Mouse (Mus musculus) testis, postnatal 10 days (tissue): ENCODE measurements at regions not wholly inside any gene's neighbourhood (a gene's known extent, or its start where the extent isn't known, plus 50 kb on each side); places are given as distances from the start of the nearest gene placed in this dataset.

ENCODE experiments used
- DNase-seq: peaks from one replicate; pipeline ENCODE4 v3.0.0; 2021; ENCODE audit warnings: low spot score

DNA sequence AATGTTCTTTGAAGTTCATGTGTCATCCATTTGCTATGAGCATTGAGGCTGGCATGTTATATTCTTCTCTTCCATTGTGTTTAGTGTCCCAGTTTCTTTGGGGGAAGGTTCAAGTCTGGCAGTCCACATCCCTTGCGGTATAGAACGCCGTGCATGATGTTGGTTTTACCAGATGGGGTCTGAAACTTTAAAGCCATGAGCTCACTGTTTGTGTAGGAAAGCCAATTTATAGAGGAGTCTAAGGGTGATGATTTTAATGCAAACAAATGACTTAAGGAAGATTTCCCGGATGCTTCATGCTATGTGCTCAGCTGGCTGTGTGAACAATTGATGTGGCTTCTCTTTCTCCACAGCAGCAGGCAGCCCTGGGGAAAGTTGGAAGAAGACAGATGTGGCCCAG is 104.0 kb upstream of the Hey2 start:
- DNase-seq: no peak

DNA sequence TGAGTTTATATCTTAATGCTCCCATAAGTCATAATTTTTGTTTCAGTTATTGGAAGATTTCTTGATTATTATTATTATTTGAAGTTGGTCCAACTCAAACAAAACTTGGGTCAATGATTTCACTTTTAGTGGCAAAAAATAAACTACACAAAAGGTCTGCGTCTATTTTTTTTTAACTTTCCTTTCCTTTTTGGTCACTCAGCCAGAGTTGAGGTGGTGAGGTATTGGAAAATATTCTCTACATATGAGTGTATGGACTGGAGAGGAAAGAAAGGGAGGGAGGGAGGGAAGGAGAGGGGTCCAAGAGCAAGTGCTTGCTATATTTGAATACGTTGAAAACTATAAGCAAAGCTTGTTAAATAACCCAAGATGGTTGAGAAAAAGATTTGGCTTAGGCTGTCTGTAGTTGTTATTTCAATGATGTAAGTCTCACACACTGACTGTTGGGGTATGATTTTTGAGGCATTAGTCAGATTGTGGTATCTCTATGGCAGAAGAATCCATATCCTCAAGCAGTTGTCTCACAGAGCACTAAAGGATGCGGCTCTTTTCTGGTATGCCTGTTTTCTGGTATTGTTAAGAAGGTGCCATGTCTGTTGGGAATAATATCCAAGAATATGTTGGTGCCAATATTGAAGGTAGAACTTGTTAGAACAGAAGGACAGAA is 75.9 kb upstream of the Hey2 start:
- no peak for DNase-seq

DNA sequence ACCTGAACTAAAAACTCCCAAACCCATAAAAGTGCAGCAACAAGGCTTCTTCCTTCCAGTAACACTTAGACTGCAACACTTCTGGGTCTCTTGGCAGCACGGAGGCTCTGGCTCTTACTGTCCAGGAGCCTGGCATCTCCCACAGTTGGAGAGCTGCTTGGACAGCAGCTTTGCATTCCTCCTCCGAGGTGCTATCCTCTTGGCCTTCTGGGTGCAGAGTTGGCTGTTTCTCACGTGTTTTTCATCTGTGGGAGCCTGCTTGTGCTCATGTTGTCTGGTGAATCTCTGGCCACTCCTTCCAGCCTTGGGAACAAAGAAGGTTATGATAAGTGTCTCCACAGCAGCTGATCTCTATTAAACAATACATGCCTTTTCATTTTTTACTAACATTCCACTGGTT is 51.2 kb upstream of the Hey2 start:
- peak; percentile 43 for DNase-seq
